Mouse (Mus musculus) liver, embryonic 12.5 days (tissue): ENCODE measurements at regions not wholly inside any gene's neighbourhood (a gene's known extent, or its start where the extent isn't known, plus 50 kb on each side); places are given as distances from the start of the nearest gene placed in this dataset.

Experiments
- ATAC-seq: fragments of 200-750 bp; cut with Nextera tagmentation; 2 replicates; pipeline ENCODE4 v1.8.0; 2017; ENCODE audit warnings: moderate number of reproducible peaks, mild to moderate bottlenecking, moderate library complexity
- H3K27ac ChIP-seq: fragments of 300-500 bp; sonication (generic); 2 replicates; pipeline ENCODE4 v1.5.1; 2016; ENCODE audit warnings: mild to moderate bottlenecking
- H3K27me3 ChIP-seq: fragments of 300-500 bp; sonication (generic); replicated peaks from 2 replicates; pipeline ENCODE4 v1.6.1; 2016; ENCODE audit warnings: mild to moderate bottlenecking, moderate library complexity
- H3K36me3 ChIP-seq: fragments of 300-500 bp; sonication (generic); 2 replicates; pipeline ENCODE4 v1.6.1; 2016; ENCODE audit warnings: mild to moderate bottlenecking, moderate library complexity
- H3K4me1 ChIP-seq: fragments of 300-500 bp; sonication (generic); 2 replicates; pipeline ENCODE4 v1.6.1; 2016
- H3K4me2 ChIP-seq: fragments of 300-500 bp; sonication (generic); 2 replicates; pipeline ENCODE4 v1.6.1; 2016; ENCODE audit warnings: mild to moderate bottlenecking, moderate library complexity
- H3K4me3 ChIP-seq: fragments of 300-500 bp; sonication (generic); 2 replicates; pipeline ENCODE4 v1.5.1; 2016; ENCODE audit warnings: mild to moderate bottlenecking, moderate library complexity
- H3K9ac ChIP-seq: fragments of 300-500 bp; sonication (generic); 2 replicates; pipeline ENCODE4 v1.6.1; 2016; ENCODE audit warnings: mild to moderate bottlenecking, moderate library complexity
- H3K9me3 ChIP-seq: fragments of 300-500 bp; sonication (generic); replicated peaks from 2 replicates; pipeline ENCODE4 v1.6.1; 2016; ENCODE audit warnings: mild to moderate bottlenecking, moderate library complexity
- WGBS: fragments of 180-500 bp; shearing (Covaris S2); methylation state at CpG from one replicate; pipeline ENCODE4 v1.1.7; 2016; ENCODE audit not compliant: insufficient replicate concordance; 5-methylcytosine and 5-hydroxymethylcytosine counted together

DNA sequence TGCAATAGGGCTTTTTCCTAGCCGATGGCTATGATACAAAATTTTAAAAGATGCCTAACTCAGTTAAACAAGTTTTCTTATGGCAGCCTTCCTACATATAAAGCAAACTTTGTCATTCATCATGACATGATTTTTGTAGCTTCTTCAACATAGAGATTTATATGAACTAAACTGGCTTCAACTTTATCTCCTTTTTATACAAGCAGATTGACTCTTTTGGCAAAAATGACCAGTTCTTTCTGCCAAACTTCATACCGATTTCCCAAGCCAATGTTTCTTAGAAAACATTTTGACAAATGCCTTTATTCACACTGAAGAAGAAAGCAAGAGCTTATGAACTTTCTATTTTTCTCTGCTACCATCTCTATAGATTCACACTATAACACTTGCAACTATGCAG lies 648.6 kb downstream of the Slco6d1 start:
- no peak for ATAC-seq
- WGBS, result 74% methylated on average over 2 of the region's 2 CpGs
- Histone ChIP-seq H3K27ac (no peak overlapping the region), H3K4me3 (no peak overlapping the region), H3K4me1 (no peaks in the 10 kb centered on the region), H3K9ac (no peak overlapping the region), H3K4me2 (no peak overlapping the region), H3K9me3 (no peaks in the 10 kb centered on the region), H3K27me3 (no peaks in the 10 kb centered on the region), H3K36me3 (no peaks in the 10 kb centered on the region)

DNA sequence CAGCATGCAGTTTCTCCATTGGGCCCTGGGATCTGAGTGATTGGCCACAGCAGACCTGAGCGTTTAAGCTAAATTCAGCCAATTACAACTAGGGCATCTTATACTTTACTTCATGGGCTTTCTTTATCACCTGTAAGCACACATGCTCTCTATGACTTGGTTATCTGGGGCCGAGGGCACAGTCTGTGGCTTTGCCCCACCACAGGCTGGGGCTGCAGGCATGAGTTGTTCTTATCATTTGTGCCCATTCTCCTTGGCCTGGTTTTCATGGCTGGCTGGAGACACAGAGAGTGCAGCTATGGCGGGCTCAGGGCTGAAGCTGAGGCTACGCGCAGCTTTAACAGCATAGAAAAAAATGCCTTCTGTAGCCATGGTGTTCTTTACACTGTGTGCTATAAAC lies 653.2 kb downstream of the Slco6d1 start:
- no peak overlapping the region for H3K4me3 ChIP-seq
- no peaks in the 10 kb centered on the region for H3K9me3 ChIP-seq
- WGBS, result 67% methylated on average over 5 of the region's 5 CpGs
- no peak overlapping the region for H3K9ac ChIP-seq
- ATAC-seq, result peak; percentile 78
- H3K27ac ChIP-seq, result no peak overlapping the region
- H3K36me3 ChIP-seq, result no peaks in the 10 kb centered on the region
- H3K27me3 ChIP-seq, result no peaks in the 10 kb centered on the region
- H3K4me2 ChIP-seq, result no peak overlapping the region
- no peaks in the 10 kb centered on the region for H3K4me1 ChIP-seq
